Mouse (Mus musculus): ENCODE data around the gene Nfatc2ip.
"Not testable (repeated sequence)": the region's sequence is repeated elsewhere in the genome, so short reads cannot be mapped to it uniquely, and the experiment has no call there.

Gene Nfatc2ip

DNA sequence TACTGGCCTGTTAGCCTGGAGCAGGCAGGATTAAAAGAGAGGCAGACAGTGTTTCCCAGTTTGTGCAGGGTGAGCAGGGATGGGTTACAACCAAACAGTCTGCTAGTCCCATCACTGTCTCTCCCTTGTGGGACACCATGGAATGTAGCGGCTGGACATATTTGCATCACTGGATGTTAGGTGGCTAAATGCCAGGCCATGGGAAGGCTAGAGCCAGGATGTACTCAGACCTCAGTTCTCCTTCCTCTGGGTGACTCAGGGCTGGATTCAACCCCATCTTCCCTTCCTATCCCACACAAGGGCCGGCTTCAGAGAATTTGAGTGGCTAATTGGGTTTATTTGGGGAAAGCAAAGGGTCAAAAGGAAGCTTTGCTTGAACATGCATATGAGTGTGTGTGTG lies 12.1 kb upstream of the Nfatc2ip start:
- in situ Hi-C loops (cut with MboI, MseI): no loop called here

DNA sequence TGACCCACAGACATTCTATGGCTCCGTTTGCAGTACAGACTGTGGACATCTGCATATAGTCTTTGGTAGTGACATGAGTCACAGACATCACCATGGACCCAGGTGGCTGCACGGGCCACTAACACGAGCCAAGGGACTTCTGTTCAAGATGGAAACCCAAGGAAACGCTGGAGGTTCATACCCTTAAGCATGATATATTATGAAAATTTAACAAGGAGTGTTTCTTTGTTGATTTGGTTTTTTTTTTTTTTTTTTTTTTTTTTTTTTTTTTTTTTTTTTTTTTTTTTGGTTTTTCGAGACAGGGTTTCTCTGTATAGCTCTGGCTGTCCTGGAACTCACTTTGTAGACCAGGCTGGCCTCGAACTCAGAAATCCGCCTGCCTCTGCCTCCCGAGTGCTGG lies 6.0 kb upstream of the Nfatc2ip start:
- in situ Hi-C loops (cut with MboI, MseI): not testable (repeated sequence)

DNA sequence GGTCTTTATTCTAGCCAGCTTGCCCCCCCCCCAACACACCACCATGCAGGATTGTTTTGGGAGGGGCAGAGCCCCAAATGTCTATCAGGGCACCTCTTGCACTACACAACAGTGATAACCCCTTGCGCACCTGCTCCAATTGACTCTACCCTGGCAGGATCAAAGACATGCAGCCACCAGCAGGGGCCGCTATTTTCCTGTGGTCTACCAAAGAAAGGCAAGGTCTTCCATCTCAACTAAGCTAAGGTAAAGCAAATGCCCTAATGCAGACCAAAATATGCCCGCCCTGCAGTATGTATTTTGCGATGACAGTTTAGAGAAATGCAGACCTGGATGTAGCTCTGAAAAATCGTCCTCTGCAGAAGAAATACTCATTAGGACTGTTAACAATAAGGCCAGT lies 3.0 kb upstream of the Nfatc2ip start:
- in situ Hi-C loops (cut with MboI, MseI): no loop called here

DNA sequence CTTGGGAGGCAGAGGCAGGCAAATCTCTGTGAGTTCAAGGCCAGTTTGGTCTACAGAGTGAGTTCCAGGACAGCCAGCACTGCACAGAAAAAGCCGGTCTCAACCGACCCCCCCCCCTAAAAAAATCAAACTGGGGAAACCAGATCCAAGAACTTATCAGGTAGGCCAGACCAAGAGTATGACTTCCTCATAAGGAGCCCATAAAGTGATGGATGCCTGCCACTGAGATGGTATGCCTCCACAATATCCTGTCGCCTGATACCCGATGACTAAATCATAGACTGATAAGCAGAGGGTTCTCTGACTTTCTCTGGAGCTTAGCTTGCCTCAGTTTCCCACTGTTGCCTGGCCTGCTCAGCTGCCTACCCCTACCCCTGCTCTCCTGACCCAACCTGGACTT lies 1.3 kb upstream of the Nfatc2ip start:
- in situ Hi-C loops (cut with MboI, MseI): no loop called here

DNA sequence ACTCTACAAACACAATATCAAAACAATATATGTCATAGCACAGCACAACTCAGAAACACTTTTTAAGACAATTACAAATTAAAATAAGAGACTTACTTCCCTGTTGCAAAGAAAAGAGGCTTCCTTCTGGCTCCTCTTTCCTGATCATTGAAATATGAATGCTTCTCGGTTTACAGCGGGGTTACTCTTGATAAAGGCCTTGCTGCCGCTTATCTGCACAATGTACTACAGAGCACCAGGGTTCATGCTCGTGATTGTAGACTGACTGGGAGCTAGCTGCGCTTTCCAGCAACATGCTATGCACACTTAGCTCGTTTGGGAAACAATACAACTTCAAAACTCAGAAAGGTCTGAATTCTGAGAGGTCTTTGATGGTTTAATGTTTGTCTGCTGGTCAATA lies 684 bp upstream of the Nfatc2ip start:
- in situ Hi-C loops (cut with MboI, MseI): no loop called here

DNA sequence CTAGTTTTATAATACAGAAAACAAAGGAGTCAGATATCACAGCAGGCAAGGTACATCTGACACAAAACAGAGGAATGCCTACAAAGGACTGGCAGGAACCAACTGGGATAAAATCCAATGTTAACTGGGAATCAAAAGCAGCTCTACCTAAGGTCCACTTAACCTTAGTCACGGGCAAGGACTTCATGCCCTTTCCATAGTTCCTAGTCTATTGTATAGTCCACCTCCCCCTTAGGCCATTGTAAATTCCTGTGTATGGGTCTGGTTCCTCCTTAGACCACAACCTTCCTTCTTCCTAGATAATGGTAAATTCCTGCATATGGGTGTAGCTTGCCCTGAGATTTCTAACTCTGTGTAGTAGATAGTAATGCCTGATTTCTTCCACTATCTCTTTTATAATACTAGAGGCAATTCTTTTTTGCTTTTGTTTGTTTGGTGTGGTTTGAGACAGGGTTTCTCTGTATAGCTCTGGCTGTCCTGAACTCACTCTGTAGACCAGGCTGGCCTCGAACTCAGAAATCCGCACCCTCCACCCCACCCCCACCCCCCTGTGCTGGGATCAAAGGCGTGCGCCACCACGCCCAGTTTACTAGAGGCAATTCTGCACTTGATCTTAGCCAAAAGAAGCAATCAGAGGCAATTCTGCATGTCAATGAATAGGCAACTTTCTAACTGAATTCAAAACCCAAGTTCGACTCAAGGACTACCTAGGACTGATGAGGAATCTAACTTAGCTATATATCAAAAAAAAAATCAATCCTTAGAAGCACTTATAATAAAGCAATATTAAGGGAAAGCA lies 4.3 kb downstream of the Nfatc2ip start:
- in situ Hi-C loops (cut with MboI, MseI): not testable (repeated sequence)

DNA sequence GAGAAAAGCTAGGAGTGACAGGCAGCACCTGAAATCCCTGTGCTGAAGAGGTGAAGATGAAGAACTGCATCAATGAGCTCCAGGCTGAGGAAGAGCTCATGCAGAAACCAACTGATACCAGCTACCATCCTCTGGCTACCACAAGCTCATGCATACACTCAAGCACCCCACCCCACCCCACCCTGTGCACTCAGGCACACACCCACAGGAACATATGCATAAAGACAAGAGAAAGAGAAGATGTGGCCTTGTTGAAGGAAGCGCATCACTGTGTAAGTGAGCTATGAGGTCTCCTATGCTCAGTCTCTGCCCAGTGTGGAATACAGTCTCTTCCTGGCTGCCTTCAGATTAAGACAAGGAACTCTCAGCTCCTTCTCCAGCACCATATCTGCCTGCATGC lies 8.4 kb downstream of the Nfatc2ip start:
- in situ Hi-C loops (cut with MboI, MseI): no loop called here

DNA sequence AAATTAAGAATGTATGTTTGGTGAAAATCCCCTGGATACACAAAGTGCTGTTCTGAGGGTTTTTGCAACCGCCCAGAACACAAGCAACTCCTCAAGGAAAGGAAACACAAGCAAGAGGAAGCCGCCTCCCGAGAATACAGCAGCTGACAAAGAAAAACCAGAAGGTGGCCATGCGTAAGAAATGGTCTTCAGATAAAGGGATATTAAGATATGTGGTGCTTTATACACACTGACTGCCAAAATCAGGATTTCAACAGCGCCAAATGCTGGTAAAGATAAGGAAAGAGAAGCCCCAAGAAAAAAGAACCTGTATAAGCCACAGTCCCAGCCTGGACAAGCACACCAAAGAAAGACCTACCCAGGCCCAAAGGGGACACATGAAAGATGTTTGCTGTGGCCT lies 13.0 kb downstream of the Nfatc2ip start:
- in situ Hi-C loops (cut with MboI, MseI): no loop called here

DNA sequence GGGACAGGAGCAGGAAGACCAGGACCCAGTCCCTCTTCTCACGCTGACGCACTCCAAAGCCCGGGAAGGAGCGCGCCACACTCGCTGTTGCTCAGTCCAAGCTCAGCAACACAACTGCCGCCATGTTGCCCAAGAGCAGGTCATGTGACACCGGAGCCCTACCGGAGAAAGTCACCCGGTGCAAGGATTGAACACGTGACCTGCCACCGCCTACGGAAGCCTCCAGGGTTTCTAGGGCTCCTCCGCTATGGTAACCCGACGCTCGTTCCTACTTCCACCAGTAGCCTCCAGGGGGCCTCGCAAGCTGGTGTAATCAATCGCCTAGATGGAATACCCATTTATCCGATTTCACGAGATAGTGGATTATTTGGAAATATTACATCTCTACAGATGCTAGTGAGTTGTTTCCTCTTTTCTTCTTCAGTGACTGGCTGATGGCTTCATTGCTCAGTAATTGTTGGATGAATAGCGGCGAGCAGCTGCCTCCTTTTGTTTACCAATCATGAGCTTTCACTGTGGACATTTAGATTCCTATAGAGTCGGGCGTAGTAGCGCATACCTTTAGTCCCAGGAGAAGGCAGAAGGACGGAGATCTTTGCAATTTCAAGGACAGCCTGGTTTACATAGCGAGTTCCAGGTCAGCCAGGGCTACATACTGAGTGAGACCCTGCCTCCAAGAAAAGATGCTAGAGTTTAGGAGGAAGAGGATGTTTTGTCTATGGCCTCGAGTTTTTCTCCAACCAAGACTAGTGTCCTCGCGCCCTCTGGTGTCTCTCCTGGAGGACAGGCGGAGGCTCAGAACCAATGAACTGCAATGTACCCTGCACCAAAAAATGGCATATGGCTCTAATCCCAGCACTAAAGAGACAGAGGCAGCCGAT lies 19.0 kb downstream of the Nfatc2ip start, which contains the start of gene Spns1:
Gene Spns1 (minus strand): TSS at position 173 of the 881 bp plus-strand sequence.
- in situ Hi-C loops (cut with MboI, MseI): no loop called here

DNA sequence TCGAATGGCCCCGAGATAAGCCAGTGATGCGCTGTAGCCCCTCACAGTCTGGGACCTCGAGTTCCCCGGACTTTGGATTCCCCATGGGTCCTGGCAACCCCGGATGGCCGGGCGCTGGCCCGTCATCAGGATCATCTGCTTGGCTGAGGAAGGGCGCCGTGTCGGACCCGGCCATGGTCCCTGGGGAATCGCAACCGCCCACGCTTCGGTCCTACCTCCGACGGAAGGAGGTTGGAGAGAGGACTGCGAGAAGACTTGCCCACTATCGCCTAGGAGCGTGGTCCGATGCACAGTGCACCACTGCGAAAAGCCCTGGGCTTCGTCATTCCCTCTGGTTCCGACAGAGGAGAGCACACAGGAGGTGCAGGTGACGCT lies 19.6 kb downstream of the Nfatc2ip start:
- in situ Hi-C loops (cut with MboI, MseI): no loop called here

DNA sequence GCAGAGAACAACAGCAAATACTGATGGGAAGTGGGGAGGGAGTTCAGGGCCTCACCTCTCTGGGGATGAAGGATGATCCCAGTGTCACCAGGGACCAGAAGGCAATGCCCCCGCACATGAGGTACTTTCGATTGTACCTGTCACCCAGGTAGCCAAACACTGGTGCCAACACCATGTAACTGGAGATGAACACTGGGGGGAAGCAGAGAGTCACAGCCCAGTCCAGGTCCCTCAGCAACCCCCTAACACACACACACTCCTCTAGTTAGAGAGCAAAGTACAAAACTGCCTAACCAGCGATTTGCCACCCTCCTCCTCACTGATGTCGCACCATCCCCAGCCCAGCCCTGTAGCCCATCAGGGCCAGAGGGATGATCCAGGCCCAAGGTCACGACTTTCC lies 21.5 kb downstream of the Nfatc2ip start:
- in situ Hi-C loops (cut with MboI, MseI): no loop called here

DNA sequence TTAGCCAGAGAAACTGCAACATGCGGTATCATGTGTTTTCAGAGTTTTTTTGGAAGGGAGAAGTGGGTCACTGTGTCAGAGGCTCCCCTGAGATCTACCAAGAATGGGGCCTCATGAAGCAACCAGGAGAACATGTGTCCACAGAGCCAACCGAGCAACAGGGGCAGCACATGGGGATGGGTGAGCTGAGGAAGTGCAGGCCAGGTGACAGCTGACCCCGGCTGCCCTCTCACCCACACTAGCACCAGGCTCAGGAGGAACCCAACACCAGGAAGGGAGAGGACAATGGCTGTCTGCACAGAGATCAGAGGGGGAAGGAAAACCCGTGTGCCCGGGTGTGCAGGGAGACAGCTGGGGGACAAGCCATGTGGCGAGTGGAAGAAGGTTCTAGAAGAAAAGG lies 22.0 kb downstream of the Nfatc2ip start:
- in situ Hi-C loops (cut with MboI, MseI): no loop called here

DNA sequence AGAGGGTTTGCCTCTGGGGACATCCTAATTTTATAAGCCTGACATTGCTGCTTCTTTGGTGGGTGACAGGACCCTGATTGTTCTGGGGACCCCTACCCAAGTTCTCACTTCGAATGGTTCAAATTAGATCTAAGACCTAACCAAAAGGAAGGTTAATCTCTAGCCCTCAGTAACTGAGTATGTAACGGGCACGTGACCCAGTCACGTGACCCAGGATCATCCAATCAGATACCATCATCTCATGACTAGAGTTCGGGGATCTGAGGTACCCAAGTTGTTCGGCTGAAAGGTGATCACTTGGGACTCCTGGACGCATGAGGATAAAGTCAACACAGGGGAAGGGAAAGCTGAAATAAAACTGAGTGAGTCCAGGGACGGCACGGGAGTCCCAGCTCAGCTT lies 23.5 kb downstream of the Nfatc2ip start:
- in situ Hi-C loops (cut with MboI, MseI): no loop called here

DNA sequence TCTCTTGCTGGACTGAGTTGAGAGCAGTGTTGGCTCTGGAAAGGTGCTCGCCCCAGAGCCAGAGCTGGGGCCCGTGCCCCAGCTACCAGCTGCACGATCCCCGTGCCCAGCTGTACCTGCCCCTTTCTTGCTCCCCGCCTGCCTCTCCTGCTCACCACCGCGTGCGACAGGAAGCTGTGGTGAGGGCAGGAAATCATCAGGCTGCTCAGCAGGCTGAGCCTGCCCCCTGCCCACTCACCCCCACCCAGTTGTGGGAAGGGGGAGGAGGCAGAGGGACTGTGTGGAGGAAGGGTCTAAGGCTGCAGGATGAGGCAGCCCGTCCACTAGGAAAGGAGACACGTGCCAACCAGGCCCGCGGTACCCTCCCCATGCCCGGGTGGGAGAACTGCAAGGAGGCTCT lies 27.1 kb downstream of the Nfatc2ip start, which contains the start of gene Lat:
Gene Lat (minus strand): TSS at position 178 of the 400 bp plus-strand sequence.
- in situ Hi-C loops (cut with MboI, MseI): loop anchor here (5.0 kb wide), 1 partner anchor 37 kb away; no protein-coding TSS in a partner anchor

DNA sequence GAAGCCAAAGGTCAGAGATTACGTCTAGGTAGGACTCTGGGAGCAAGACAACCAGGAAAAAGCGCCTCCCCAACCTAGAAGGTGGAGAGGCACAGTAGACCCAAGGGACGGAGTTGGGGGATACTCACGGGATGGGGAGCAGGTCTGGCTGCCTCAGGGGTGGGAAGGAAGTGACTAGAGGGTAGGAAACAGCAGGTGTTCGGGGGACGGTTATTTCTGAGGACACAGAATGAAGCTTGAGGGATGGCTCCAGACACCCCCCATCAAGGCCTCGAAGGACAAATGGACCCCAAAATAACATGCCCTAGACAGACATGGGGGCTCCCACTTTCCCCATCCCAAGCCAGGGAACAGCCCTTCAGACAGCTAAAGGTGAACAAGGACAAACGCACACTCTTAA lies 28.2 kb downstream of the Nfatc2ip start:
- in situ Hi-C loops (cut with MboI, MseI): loop anchor here (5.0 kb wide), 1 partner anchor 36 kb away; no protein-coding TSS in a partner anchor

DNA sequence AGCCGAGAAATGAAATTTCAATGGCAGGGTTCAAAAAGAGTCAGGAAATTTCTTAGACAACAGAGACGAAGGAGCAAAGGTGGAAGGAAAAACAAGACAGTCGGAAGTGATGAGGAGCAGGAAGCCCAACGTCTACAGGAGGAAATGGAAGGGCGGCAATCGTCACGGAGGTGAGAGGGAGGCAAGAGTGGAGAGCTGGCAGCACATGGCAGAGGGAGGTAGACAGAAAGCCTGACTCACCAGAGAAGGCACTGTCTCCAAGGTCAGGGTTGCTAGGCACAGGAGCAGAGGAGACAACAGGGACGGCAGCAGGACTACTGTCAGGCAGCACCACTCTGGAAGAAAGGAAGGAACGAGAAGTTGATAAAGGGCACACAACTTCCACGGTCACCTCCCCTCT lies 28.9 kb downstream of the Nfatc2ip start:
- in situ Hi-C loops (cut with MboI, MseI): loop anchor here (5.0 kb wide), 1 partner anchor 35 kb away; no protein-coding TSS in a partner anchor

DNA sequence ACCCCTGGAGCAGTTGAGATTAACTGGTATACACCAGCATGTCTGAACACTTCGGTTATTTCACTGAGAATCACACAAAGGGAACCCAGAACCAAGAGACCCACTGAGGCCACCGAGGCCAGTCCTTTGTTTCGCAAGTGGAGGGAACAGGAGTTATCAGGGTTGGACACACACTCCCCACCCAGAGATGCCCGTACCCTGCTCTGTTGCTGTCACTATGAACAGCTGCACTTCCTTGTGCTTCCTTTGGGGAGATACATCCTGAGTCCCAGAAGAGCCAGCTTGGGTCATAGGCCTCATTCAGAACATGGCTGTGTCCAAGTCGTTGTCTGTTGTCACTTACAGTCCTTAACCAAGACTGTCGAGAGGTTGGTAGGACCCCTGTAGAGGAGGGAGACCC lies 33.5 kb downstream of the Nfatc2ip start:
- in situ Hi-C loops (cut with MboI, MseI): no loop called here

DNA sequence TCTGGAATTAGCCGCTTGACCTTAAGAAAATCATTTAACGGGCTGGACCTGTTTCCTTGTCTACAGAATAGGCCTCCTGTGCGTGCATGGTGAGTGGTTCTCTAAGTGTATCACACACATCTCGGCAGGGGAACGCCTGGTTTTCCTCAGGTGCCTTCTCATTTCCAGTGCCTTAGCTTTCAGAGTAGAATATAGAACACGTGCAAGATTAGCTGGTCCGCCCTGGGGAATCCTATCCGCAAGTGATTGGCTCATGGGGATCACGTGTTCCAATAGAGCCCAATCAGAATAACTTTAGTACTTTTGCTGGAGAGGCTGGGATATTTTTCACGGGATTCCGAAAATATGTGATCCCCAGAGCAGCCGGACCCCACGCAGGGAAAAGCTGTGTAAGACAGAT lies 37.5 kb downstream of the Nfatc2ip start:
- in situ Hi-C loops (cut with MboI, MseI): loop anchor here (10.0 kb wide), 1 partner anchor 754 kb away; the partner anchor contains the start of gene Il21r

DNA sequence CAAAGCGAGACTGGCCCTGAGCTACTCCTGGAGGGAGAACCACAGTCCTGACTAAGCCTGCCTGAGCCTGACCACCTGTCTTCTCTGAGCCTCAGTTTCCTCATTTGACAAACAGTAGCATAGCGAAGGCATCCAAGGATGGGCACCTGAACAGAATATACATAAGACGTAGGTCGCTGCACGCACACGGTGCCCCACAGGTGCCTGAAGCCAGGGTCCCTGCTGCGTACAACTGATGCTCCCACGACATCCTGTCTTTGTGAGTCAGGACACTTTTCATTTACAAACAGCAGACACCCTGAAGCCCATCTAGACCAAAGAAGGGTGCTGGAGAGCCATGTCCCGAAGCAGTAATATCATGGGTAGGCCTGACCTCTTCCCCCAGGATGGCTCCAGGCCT lies 38.1 kb downstream of the Nfatc2ip start:
- in situ Hi-C loops (cut with MboI, MseI): loop anchor here (10.0 kb wide), 1 partner anchor 754 kb away; the partner anchor contains the start of gene Il21r

DNA sequence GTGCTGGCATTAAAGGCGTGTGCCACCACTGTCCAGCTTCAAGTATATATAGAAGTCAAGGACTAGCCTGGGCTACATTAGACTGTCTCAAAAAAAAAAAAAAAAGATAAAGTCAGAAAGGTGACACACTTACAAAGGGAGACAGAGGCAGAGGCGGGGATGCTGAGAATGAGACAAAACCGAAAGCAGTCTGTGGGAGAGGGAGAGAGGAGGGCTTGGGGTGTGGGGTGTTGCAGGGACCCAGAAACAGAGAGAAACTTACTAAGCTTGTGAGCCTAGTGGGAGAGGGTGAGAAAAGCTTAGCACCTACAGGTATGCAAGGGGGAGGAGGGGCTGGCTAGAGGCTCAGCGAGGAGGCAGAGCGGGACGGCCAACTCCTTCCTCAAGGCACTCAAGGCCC lies 38.7 kb downstream of the Nfatc2ip start:
- in situ Hi-C loops (cut with MboI, MseI): loop anchor here (10.0 kb wide), 1 partner anchor 753 kb away; the partner anchor contains the start of gene Il21r

DNA sequence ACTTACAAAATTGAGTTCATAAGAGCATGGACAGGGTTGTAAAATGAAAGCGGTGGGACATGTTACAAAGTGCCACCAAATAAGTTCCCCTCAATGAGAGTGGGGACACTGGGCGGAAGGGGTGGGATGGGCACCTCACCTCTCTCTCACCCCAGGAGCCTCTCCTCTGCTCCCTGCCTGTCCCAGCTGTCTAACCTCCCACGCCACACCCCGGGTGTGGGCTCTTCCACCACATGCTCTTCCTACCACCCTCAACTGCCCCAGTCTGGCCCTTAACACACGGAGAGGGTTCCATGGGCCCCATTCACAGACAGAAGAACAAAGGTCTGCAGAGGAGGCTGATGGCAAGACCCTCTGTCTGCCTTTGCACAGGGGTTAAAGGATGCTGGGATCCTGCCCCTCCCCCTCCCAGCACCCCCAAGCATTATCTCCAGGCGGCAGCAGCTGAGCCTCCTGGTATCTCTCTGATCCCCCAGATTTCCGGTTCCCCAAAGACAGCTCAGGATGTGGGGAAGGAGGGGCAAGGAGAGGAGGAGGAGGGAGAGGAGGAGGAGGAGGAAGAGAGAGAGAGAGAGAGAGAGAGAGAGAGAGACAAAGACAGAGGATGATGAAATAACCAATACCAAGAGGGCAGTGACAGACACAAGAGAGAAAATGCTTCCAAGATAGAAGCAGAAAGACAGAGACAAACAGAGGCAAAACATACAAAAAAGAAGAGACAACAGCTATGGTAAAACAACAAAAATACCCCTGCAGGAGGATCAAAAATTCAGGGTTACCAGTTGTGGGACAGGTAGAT lies 39.5 kb downstream of the Nfatc2ip start:
- in situ Hi-C loops (cut with MboI, MseI): loop anchor here (10.0 kb wide), 1 partner anchor 752 kb away; the partner anchor contains the start of gene Il21r
